Mouse (Mus musculus) G1E (cell line): ENCODE results near the gene Fads6. TPM values are rescaled to one million over a fixed set of nuclear protein-coding genes. Genes with fewer than 3 reads are reported as not detected.

ENCODE experiments used
- ATAC-seq: 2 replicates; pipeline ENCODE4 v1.8.0; 2016; ENCODE audit warnings: mild to moderate bottlenecking; ENCODE audit not compliant: insufficient number of reproducible peaks, poor library complexity, low FRiP score, severe bottlenecking; ENCODE audit errors: extremely low read depth
- DNase-seq: peaks from one replicate; pipeline ENCODE4 v3.0.0; 2012; ENCODE audit warnings: low spot score
- H3K27me3 ChIP-seq: 2 replicates; pipeline ENCODE4 v1.6.1; 2012; ENCODE audit warnings: mild to moderate bottlenecking, low read length, inconsistent platforms; ENCODE audit not compliant: insufficient read depth
- H3K36me3 ChIP-seq: replicated peaks from 2 replicates; pipeline ENCODE3; 2012; ENCODE audit warnings: mild to moderate bottlenecking, inconsistent platforms
- H3K4me1 ChIP-seq: 2 replicates; pipeline ENCODE4 v1.6.1; 2012; ENCODE audit warnings: low read depth, low read length, inconsistent platforms, mixed read lengths; ENCODE audit not compliant: insufficient read depth
- H3K4me3 ChIP-seq: 2 replicates; pipeline ENCODE4 v1.5.1; 2012; ENCODE audit warnings: low read depth, mild to moderate bottlenecking, inconsistent platforms, low read length, moderate library complexity, mixed read lengths
- H3K9me3 ChIP-seq: replicated peaks from 2 replicates; pipeline ENCODE4 v1.6.1; 2012; ENCODE audit warnings: inconsistent platforms
- CTCF ChIP-seq: IDR thresholded peaks from 2 replicates; pipeline ENCODE4 v1.5.1; 2012; ENCODE audit warnings: low read depth, low read length, inconsistent platforms, mixed read lengths
- GATA1 ChIP-seq: IDR thresholded peaks from 2 replicates; pipeline ENCODE4 v1.6.1; 2012; ENCODE audit warnings: borderline replicate concordance, low read length, inconsistent platforms, mixed read lengths
- GATA2 ChIP-seq: IDR thresholded peaks from 2 replicates; pipeline ENCODE4 v1.6.1; 2012; ENCODE audit warnings: low read depth, low read length, inconsistent platforms, borderline replicate concordance
- POLR2AphosphoS5 ChIP-seq: IDR thresholded peaks from 2 replicates; pipeline ENCODE4 v1.6.1; 2012; ENCODE audit warnings: low read depth, low read length, inconsistent platforms; ENCODE audit not compliant: insufficient replicate concordance
- TAL1 ChIP-seq: conservative IDR thresholded peaks from 2 replicates; pipeline ENCODE4 v1.6.1; 2012; ENCODE audit warnings: low read depth, low read length, inconsistent platforms, mixed read lengths
- polyA plus RNA-seq: library from polyadenylated mRNA; stranded (reverse); fragments of >175 nt; gene quantifications from 2 replicates; pipeline ENCODE4 v1.2.3, GENCODE M21; 2012
- total RNA-seq, 2 experiments: library from RNA; stranded (forward) in 1 of 2; stranded (reverse) in 1 of 2; fragments of 200-1000 nt in 1 of 2; fragments of >200 nt in 1 of 2; fragmentation: Nextera tagmentation in 1 of 2; gene quantifications; 2 replicates each; pipeline ENCODE4 v1.2.3; 2014 to 2017

The Fads6 gene
- total and polyA plus RNA-seq, 3 experiments = 0.38 TPM; not detected in 2

GRCm38 (mm10) chr11:115321906-115322693, 24.6 kb upstream of the Fads6 start, which contains the start of gene Ush1g:
Ush1g (minus strand) TSS chr11:115322041.
- Histone ChIP-seq H3K36me3 (no peaks in the 10 kb centered on the region), H3K27me3 (peaks cover 33% of the 10 kb centered on the region; the same call in 1 of the 2 replicates), H3K9me3 (no peaks in the 10 kb centered on the region), H3K4me3 (no peak within 1 kb of the TSS), H3K4me1 (peaks cover 4% of the 10 kb centered on the region; the same call in 1 of the 2 replicates)
- ATAC-seq = no peak
- no peak for TF ChIP-seq GATA1
- TF ChIP-seq CTCF = peak; percentile 53
- peak; percentile 44 for DNase-seq

GRCm38 (mm10) chr11:115319704-115320383, 22.4 kb upstream of the Fads6 start:
- DNase-seq (no peak), ATAC-seq (no peak)
- H3K9me3 ChIP-seq = no peaks in the 10 kb centered on the region
- TF ChIP-seq POLR2AphosphoS5 = no peak
- no peak for TF ChIP-seq CTCF
- TF ChIP-seq TAL1 = no peak
- TF ChIP-seq GATA2 = no peak
- TF ChIP-seq GATA1 = no peak
- no peak overlapping the region for H3K4me3 ChIP-seq
- peaks cover 4% of the 10 kb centered on the region; the same call in 1 of the 2 replicates for H3K4me1 ChIP-seq
- no peaks in the 10 kb centered on the region for H3K36me3 ChIP-seq
- peaks cover 50% of the 10 kb centered on the region for H3K27me3 ChIP-seq

GRCm38 (mm10) chr11:115318245-115319027, 21.0 kb upstream of the Fads6 start:
- Histone ChIP-seq H3K27me3 (peaks cover 49% of the 10 kb centered on the region), H3K4me1 (peaks cover 4% of the 10 kb centered on the region; the same call in 1 of the 2 replicates), H3K9me3 (no peaks in the 10 kb centered on the region), H3K4me3 (0 out of 2 replicates have a peak overlapping the region, but pooled peaks have one; percentile 8), H3K36me3 (no peaks in the 10 kb centered on the region)
- no peak for ATAC-seq
- TF ChIP-seq GATA2 = no peak
- no peak for DNase-seq

GRCm38 (mm10) chr11:115317204-115317603, 19.7 kb upstream of the Fads6 start:
- TF ChIP-seq GATA2 (no peak), POLR2AphosphoS5 (no peak), CTCF (no peak), GATA1 (no peak), TAL1 (no peak)
- no peak for DNase-seq
- no peaks in the 10 kb centered on the region for H3K36me3 ChIP-seq
- no peak for ATAC-seq
- H3K4me1 ChIP-seq = 0 out of 2 replicates have a peak, but pooled peaks cover 4% of the 10 kb centered on the region
- H3K9me3 ChIP-seq = no peaks in the 10 kb centered on the region
- H3K27me3 ChIP-seq = peaks cover 47% of the 10 kb centered on the region
- H3K4me3 ChIP-seq = no peak overlapping the region

- no peak overlapping the region for H3K4me3 ChIP-seq
- TF ChIP-seq CTCF (no peak), POLR2AphosphoS5 (no peak), GATA1 (no peak), GATA2 (no peak), TAL1 (no peak)
- H3K36me3 ChIP-seq = no peaks in the 10 kb centered on the region
- H3K9me3 ChIP-seq = no peaks in the 10 kb centered on the region
- H3K27me3 ChIP-seq = peaks cover 37% of the 10 kb centered on the region
- no peaks in the 10 kb centered on the region for H3K4me1 ChIP-seq
- no peak for DNase-seq
- ATAC-seq = no peak
Measured at GRCm38 (mm10) chr11:115314249-115314648, 16.8 kb upstream of the Fads6 start.

- TF ChIP-seq CTCF = no peak
- no peak for TF ChIP-seq GATA1
- TF ChIP-seq POLR2AphosphoS5 = no peak
- TF ChIP-seq TAL1 = no peak
- no peak for TF ChIP-seq GATA2
- H3K4me3 ChIP-seq = no peak overlapping the region
- no peaks in the 10 kb centered on the region for H3K36me3 ChIP-seq
- H3K27me3 ChIP-seq = peaks cover 31% of the 10 kb centered on the region
- DNase-seq = no peak
- no peaks in the 10 kb centered on the region for H3K4me1 ChIP-seq
- no peaks in the 10 kb centered on the region for H3K9me3 ChIP-seq
- no peak for ATAC-seq
Measured at GRCm38 (mm10) chr11:115308781-115309180, 11.3 kb upstream of the Fads6 start.
